Mouse (Mus musculus): ENCODE measurements around the gene Nmnat1.

- TF ChIP-seq CTCF (IDR thresholded peaks at IDR 0.05; ENCODE audit: borderline replicate concordance, control insufficient read depth, extremely low read depth, insufficient read depth, low read length, poor library complexity) (no peak), POLR2A (IDR thresholded peaks at IDR 0.05; ENCODE audit: control insufficient read depth, extremely low read depth, insufficient read depth, low read length, poor library complexity) (no peak)
Observed at GRCm38 (mm10) chr4:149525811-149526210, 40.8 kb upstream of the Nmnat1 start.
